Mouse (Mus musculus): ENCODE measurements around the gene Cops4. TPM values are rescaled to one million over a fixed set of nuclear protein-coding genes. Genes with fewer than 3 reads are reported as not detected.

The Cops4 gene
- polyA plus RNA-seq, 1 experiment from 2014 or later: 185 TPM

GRCm38 (mm10) chr5:100569250-100569934 lies 51.3 kb downstream of the Cops4 start:
- Histone ChIP-seq H3K4me1 (no peaks in the 10 kb centered on the region), H3K4me2 (replicated peaks) (no peak overlapping the region), H3K9ac (no peak overlapping the region), H3K27ac (no peak overlapping the region), H3K27me3 (no peaks in the 10 kb centered on the region), H3K4me3 (no peak overlapping the region), H3K9me3 (replicated peaks) (no peaks in the 10 kb centered on the region), H3K36me3 (no peaks in the 10 kb centered on the region)
- WGBS: 81% methylated on average over 18 of the region's 18 CpGs
- ATAC-seq (ENCODE audit: low FRiP score): no peak

DNA sequence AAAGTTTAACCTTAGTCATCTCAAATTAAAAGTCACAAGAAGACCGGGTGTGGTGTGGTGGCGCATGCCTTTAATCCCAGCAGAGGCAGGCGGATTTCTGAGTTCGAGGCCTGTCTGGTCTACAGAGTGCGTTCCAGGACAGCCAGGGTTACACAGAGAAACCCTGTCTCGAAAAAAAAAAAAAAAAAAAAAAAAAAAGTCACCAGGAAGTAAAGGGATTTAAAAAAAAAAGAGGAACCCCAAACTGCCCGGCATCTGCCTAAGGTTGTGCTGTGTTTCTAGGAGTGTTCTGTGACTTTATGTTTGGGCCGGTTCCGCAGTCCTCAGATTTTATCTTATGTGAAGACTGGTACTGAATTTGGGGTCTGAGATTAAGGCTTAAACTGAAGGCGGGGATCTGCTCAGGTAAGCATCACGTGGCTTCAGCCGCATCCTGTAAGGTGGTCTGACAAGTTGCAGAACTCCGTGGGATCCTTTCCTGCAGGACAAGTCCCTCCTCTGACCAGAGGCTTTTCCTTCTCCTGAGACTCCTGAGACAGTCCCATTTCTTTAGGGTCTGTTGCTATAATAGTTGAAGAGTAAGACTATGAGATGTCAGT lies 52.0 kb downstream of the Cops4 start:
- Histone ChIP-seq H3K9ac (no peak overlapping the region), H3K4me3 (no peak overlapping the region), H3K9me3 (replicated peaks) (no peaks in the 10 kb centered on the region), H3K27me3 (no peaks in the 10 kb centered on the region), H3K4me1 (no peaks in the 10 kb centered on the region), H3K4me2 (replicated peaks) (no peak overlapping the region), H3K36me3 (no peaks in the 10 kb centered on the region), H3K27ac (no peak overlapping the region)
- WGBS: 79% methylated on average over 13 of the region's 13 CpGs
- ATAC-seq (ENCODE audit: low FRiP score): no peak

GRCm38 (mm10) chr5:100570716-100571115 lies 52.6 kb downstream of the Cops4 start:
- H3K4me1 ChIP-seq: no peaks in the 10 kb centered on the region
- no peak overlapping the region for H3K9ac ChIP-seq
- H3K4me2 ChIP-seq (replicated peaks): no peak overlapping the region
- 32% methylated on average over 8 of the region's 8 CpGs for WGBS
- ATAC-seq (ENCODE audit: low FRiP score): no peak
- H3K36me3 ChIP-seq: no peaks in the 10 kb centered on the region
- H3K4me3 ChIP-seq: no peak overlapping the region
- H3K27ac ChIP-seq: no peak overlapping the region
- no peaks in the 10 kb centered on the region for H3K9me3 ChIP-seq (replicated peaks)
- H3K27me3 ChIP-seq: no peaks in the 10 kb centered on the region

DNA sequence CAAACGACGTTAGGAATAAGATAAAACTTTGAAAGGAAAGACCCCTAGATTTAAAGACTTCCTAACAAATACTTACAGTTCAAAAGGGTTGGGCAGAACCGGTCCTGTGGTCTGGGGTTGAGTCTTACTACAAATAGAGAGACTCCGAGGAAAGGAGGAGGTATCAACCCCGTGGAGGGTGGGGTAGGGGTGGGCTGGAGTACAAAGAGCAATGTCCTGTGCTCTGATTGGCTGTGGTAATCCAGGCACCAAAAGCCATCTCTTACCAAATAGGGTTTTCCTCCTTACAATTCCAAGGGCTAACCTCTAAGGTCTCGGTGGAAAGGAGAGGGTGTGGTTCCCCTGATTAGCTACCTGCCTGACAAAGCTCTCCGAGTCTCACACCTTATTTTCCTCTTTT lies 54.0 kb downstream of the Cops4 start, which contains the start of gene Plac8:
Plac8 (minus strand) TSS at position 177 of the 400 bp plus-strand sequence.
- 52% methylated on average over 7 of the region's 7 CpGs for WGBS
- no peaks in the 10 kb centered on the region for H3K4me1 ChIP-seq
- H3K27me3 ChIP-seq: no peaks in the 10 kb centered on the region
- H3K9ac ChIP-seq: no peak within 1 kb of the TSS
- no peaks in the 10 kb centered on the region for H3K9me3 ChIP-seq (replicated peaks)
- no peak for ATAC-seq (ENCODE audit: low FRiP score)
- no peak within 1 kb of the TSS for H3K4me3 ChIP-seq
- no peak within 1 kb of the TSS for H3K4me2 ChIP-seq (replicated peaks)
- H3K36me3 ChIP-seq: no peaks in the 10 kb centered on the region
- no peak within 1 kb of the TSS for H3K27ac ChIP-seq

DNA sequence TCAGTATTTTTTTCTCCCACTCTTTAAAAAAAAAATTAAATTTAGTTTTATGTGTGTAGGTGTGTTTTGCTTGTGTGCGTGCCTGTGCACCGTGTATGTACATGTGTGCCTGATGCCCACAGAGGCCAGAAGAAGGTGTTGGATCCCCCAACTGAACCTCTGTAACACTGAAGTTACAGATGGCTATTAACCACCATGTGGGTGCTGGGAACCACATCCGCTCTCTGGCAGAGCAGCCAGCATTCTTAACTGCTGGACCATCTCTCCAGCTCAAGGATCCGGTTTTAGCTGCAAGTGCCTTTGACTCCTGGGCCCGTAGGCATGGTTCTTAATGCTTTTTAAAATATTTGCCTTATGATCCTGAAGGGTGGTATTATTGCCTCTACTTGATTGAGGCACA lies 55.1 kb downstream of the Cops4 start:
- Histone ChIP-seq H3K4me3 (no peak overlapping the region), H3K4me2 (replicated peaks) (no peak overlapping the region), H3K27me3 (no peaks in the 10 kb centered on the region), H3K9ac (no peak overlapping the region), H3K4me1 (no peaks in the 10 kb centered on the region), H3K36me3 (no peaks in the 10 kb centered on the region), H3K9me3 (replicated peaks) (no peaks in the 10 kb centered on the region), H3K27ac (no peak overlapping the region)
- no peak for ATAC-seq (ENCODE audit: low FRiP score)
- 94% methylated on average over 5 of the region's 5 CpGs for WGBS

- Histone ChIP-seq H3K36me3 (no peaks in the 10 kb centered on the region), H3K4me2 (replicated peaks) (no peak overlapping the region), H3K9me3 (replicated peaks) (no peaks in the 10 kb centered on the region), H3K4me1 (no peaks in the 10 kb centered on the region), H3K27ac (no peak overlapping the region), H3K27me3 (no peaks in the 10 kb centered on the region), H3K4me3 (no peak overlapping the region), H3K9ac (no peak overlapping the region)
- ATAC-seq (ENCODE audit: low FRiP score): no peak
- WGBS: 75% methylated on average over 1 of the region's 1 CpGs
These were observed 56.7 kb downstream of the Cops4 start for GRCm38 (mm10) chr5:100574771-100575170.

- no peaks in the 10 kb centered on the region for H3K4me1 ChIP-seq
- H3K36me3 ChIP-seq: no peaks in the 10 kb centered on the region
- H3K4me3 ChIP-seq: no peak overlapping the region
- H3K9ac ChIP-seq: no peak overlapping the region
- H3K27ac ChIP-seq: no peak overlapping the region
- no peaks in the 10 kb centered on the region for H3K27me3 ChIP-seq
- H3K4me2 ChIP-seq (replicated peaks): no peak overlapping the region
- WGBS: 88% methylated on average over 5 of the region's 5 CpGs
- H3K9me3 ChIP-seq (replicated peaks): no peaks in the 10 kb centered on the region
- ATAC-seq (ENCODE audit: low FRiP score): no peak
These were observed 60.8 kb downstream of the Cops4 start for GRCm38 (mm10) chr5:100578863-100579411.

DNA sequence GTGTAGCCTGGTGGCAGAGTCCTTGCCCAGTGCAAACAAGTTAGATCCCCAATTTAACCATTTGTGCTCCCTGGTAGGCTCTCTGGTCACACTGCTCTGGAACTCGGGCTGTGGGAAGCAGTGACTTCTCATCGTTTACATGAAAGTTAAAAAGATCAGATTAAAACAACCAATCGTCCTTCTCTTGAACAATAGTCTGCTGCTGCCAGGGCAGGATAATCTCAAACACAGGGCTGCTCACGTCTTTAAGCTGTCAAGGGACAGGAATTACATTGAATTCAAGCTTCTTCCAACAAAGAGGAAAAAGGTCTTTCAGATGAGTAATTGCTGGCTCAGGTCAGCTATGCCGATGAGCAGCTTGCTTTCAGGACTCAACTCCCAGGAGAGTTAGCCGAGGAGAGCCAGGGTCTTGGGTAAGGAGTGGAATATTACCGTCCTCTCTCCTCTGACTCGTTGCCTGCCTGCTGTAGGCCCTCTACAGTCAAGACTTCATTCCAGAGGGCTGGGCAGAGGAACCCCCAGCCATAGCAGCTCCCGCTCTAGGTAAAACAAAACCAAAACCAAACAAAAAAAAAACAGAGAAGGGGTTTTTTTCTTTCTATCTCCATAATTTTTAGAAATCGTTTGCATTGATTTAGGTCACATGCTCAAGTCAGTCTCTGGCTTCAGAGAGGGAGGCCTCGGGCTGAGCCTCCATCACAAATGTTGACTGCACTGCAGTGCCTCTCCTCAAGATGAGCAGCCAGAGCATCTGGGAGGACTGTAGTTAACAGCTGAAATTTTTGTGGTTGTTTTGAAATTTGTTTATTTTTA lies 63.7 kb downstream of the Cops4 start:
- 74% methylated on average over 11 of the region's 11 CpGs for WGBS
- H3K27me3 ChIP-seq: no peaks in the 10 kb centered on the region
- no peaks in the 10 kb centered on the region for H3K4me1 ChIP-seq
- H3K4me3 ChIP-seq: no peak overlapping the region
- H3K4me2 ChIP-seq (replicated peaks): no peak overlapping the region
- H3K9me3 ChIP-seq (replicated peaks): no peaks in the 10 kb centered on the region
- ATAC-seq (ENCODE audit: low FRiP score): no peak
- H3K27ac ChIP-seq: no peak overlapping the region
- no peaks in the 10 kb centered on the region for H3K36me3 ChIP-seq
- H3K9ac ChIP-seq: no peak overlapping the region

DNA sequence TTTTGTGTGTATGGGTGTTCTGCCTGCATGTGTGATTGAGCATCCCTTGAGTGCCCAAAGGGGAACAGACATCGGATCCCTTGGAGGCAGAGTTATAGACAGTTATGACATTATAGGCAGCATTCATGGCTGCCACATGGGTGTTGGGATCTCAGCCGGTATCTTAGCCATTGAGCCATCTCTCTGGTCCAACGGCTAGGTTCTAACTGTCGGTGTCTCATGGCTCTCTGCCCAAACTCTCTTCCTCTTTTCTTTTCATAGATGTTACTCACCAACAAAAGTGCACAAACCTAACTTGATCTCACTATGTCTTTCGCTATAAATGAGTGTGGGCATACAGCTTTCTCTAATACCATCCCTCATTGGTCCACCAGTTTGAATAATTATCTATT lies 64.3 kb downstream of the Cops4 start:
- no peaks in the 10 kb centered on the region for H3K9me3 ChIP-seq (replicated peaks)
- H3K4me1 ChIP-seq: no peaks in the 10 kb centered on the region
- 94% methylated on average over 5 of the region's 5 CpGs for WGBS
- no peaks in the 10 kb centered on the region for H3K27me3 ChIP-seq
- H3K27ac ChIP-seq: no peak overlapping the region
- no peak overlapping the region for H3K4me3 ChIP-seq
- no peaks in the 10 kb centered on the region for H3K36me3 ChIP-seq
- no peak overlapping the region for H3K9ac ChIP-seq
- no peak for ATAC-seq (ENCODE audit: low FRiP score)
- no peak overlapping the region for H3K4me2 ChIP-seq (replicated peaks)

DNA sequence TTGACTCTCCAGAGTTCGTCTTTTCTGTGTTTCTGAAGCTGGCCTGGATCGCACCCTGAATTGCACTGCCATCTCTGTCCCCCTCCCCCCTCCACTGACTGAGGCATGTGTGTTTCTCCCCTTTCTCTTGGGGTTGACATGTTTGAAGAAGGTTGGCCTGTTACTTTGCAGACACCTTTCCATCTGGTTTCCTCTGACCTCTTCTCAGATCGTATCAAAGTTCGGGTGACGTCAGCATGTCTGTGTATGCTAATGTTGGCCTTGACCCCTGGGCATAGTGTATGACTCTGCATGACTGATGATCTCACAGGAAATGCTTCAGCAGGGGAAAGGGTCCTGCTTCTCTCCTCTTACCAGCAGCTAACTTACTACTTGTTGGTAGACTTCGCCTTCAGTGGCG lies 65.0 kb downstream of the Cops4 start:
- Histone ChIP-seq H3K4me3 (no peak overlapping the region), H3K4me1 (no peaks in the 10 kb centered on the region), H3K27ac (no peak overlapping the region), H3K4me2 (replicated peaks) (no peak overlapping the region), H3K9ac (no peak overlapping the region), H3K27me3 (no peaks in the 10 kb centered on the region), H3K9me3 (replicated peaks) (no peaks in the 10 kb centered on the region), H3K36me3 (no peaks in the 10 kb centered on the region)
- WGBS: 84% methylated on average over 7 of the region's 7 CpGs
- ATAC-seq (ENCODE audit: low FRiP score): no peak

DNA sequence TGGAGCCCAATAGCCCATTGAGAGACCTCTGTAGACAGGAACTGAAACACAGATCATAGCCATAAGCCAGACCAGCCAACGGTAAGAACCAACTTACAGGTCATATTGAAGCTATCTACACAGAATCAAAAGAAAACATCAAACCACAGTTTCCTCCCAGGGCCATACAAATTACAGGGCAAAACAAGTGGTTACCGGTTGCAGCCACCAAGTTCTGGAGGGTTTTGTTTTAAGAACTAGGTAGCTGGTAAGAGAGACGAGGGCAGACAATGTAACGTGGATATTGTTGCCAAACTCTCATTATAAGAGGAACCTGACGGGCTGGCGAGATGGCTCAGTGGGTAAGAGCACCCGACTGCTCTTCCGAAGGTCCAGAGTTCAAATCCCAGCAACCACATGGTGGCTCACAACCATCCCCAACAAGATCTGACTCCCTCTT lies 67.1 kb downstream of the Cops4 start:
- Histone ChIP-seq H3K36me3 (no peaks in the 10 kb centered on the region), H3K4me3 (no peak overlapping the region), H3K9me3 (replicated peaks) (no peaks in the 10 kb centered on the region), H3K4me1 (no peaks in the 10 kb centered on the region), H3K27me3 (no peaks in the 10 kb centered on the region), H3K4me2 (replicated peaks) (no peak overlapping the region), H3K27ac (no peak overlapping the region), H3K9ac (no peak overlapping the region)
- 88% methylated on average over 8 of the region's 8 CpGs for WGBS
- ATAC-seq (ENCODE audit: low FRiP score): no peak

DNA sequence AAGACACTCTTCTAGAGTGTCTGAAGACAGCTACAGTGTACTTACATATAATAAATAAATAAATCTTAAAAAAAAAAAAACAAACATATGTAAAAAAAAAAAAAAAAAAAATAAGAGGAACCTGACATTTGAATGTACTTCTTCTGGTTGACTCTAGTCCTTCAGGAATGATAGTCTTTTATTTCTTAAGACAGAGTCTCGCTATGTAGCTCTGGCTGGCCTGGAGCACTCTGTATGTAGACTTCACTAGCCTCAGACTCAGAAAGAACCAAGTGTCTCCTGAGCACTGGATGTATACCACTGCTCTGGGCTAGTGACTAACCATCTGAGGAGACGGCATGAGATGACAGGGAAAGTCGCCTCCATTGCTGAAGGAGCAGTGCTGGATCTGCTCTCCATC lies 67.5 kb downstream of the Cops4 start:
- no peak overlapping the region for H3K27ac ChIP-seq
- no peak overlapping the region for H3K4me2 ChIP-seq (replicated peaks)
- H3K36me3 ChIP-seq: no peaks in the 10 kb centered on the region
- no peak overlapping the region for H3K9ac ChIP-seq
- no peaks in the 10 kb centered on the region for H3K27me3 ChIP-seq
- H3K4me1 ChIP-seq: no peaks in the 10 kb centered on the region
- ATAC-seq (ENCODE audit: low FRiP score): no peak
- 84% methylated on average over 3 of the region's 3 CpGs for WGBS
- no peaks in the 10 kb centered on the region for H3K9me3 ChIP-seq (replicated peaks)
- no peak overlapping the region for H3K4me3 ChIP-seq

Measured in hindbrain, embryonic 12.5 days (tissue).